Mouse (Mus musculus): ENCODE measurements around the gene Syndig1.

Gene Syndig1

GRCm38 (mm10) chr2:149980419-149980818 is 151.4 kb downstream of the Syndig1 start:
- DNase-seq (ENCODE audit: low read depth, low spot score), result no peak

- DNase-seq (ENCODE audit: low read depth, low spot score), result no peak
These were observed 153.5 kb downstream of the Syndig1 start for GRCm38 (mm10) chr2:149982466-149982865.

DNA sequence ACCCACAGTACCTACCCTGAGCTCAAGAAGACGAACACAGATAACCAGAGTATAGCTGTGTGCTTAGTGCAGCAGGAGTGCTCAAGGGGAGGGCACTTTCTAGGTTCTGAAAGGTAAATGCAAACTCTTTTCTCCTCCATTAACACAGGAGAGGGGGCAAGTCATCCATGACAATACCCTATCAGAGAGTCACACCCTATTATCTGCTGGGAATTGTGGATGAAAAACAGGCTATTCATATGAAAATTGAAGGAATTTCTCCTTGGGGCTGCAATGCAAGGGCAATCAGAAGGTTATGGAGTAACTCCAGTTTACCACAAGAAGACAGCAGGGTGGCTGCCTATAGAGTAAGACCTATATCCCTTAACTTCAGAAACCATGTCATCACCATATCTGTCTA is 154.1 kb downstream of the Syndig1 start:
- no peak for DNase-seq (ENCODE audit: low read depth, low spot score)

DNA sequence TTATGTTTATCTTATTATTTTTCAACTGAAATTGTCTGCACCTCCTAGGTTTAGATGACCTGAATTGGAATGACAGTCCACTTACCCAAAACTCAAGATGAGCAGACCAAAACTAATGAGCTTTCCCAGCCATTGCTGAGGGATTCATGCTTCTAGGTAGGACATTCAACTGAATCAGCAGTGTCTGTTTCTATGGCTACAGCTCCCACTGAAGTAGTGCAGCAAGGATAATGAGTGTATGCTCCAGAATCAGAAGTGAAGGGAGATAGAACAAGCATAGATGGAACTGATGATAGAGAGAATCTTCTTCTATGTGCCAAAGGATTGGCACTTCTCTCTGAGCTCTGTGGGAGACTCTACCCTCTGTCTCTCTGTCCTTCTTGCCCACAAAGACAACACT is 158.6 kb downstream of the Syndig1 start:
- no peak for DNase-seq (ENCODE audit: low read depth, low spot score)

GRCm38 (mm10) chr2:149991506-149991905 is 162.5 kb downstream of the Syndig1 start:
- DNase-seq (ENCODE audit: low read depth, low spot score), result no peak

DNA sequence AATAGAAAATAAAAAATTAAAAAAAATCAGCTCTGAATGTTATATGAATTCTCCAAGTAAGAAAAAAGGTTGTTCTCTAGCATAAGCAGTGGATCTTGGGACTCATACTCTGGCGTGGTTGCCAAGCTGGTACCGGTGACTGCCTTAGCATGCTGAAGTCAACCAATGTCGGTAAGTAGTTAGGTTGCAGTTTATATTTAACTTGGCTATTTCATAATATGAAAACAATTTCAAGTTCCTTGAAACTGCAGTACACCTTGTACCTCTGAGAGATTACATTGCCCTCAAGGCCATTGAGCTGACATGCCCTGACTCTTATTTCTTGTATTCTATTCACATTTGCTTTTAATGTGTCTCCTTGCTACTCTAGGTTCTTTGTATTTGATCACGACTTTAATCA is 163.9 kb downstream of the Syndig1 start:
- no peak for DNase-seq (ENCODE audit: low read depth, low spot score)

GRCm38 (mm10) chr2:149996382-149996964 is 167.5 kb downstream of the Syndig1 start:
- DNase-seq (ENCODE audit: low read depth, low spot score), result no peak

GRCm38 (mm10) chr2:149997657-149998056 is 168.6 kb downstream of the Syndig1 start:
- no peak for DNase-seq (ENCODE audit: low read depth, low spot score)

DNA sequence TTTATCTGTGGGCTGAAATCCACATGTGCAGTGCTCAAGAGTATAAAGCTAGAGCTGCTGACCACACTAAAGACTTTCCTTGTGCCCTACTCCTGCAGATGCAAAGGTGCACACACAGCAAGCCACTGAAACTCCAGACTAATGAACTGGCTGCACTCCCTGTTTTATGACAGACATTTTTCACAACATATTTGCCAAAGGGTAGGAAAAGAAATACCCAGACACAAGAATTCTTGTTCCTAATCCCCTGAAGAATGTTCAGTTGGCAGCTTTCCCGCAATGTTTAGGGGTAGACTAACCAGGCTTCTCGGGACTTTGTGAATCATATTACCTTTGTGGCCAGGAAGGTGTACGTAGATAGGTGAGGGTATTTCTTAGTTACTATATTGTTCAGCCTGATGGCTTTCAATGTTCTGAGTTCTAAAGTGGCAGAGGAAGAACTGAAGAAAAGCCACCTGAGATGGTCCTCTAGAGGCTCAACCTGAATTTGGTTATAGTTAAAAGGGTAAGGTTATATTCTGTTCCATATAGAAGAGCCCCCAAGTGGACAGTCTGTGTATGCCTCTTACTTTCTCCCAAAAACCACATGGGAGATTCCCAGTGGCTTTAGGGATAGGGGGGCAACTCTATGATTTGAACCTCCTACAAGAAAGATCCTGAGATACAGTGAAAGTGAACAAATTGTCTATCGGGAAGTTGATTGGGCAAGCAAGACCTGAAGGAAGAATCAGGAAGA is 169.5 kb downstream of the Syndig1 start:
- DNase-seq (ENCODE audit: low read depth, low spot score), result no peak

GRCm38 (mm10) chr2:150000564-150000963 is 171.6 kb downstream of the Syndig1 start:
- no peak for DNase-seq (ENCODE audit: low read depth, low spot score)

GRCm38 (mm10) chr2:150003499-150003898 is 174.5 kb downstream of the Syndig1 start:
- DNase-seq (ENCODE audit: low read depth, low spot score), result no peak

DNA sequence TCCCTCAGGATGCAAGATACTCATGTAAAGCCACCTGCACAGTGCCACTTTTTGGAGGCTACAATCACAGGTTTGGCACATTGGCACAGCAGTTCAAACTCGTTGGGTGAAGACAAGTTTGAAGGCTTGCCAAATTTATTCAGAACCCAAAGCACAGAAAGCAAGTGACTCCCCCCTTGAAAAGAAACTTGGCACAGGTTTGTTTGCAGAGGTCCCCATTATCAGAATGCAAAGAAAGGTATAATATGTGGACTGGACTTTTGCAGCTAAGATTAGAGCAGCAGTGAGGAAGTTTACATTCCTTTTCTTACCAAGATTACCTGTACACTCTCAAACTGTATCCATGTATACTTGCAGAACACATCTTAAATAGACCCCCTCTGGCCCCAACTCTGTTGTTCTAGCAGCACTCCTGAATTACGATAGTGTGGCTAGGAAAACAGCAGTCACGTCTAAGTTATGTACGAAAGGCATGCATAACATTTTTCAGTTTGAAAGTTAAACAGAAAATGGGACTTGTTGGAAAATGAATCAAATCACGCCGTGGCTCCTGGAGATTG is 183.9 kb downstream of the Syndig1 start:
- DNase-seq (ENCODE audit: low read depth, low spot score), result no peak

DNA sequence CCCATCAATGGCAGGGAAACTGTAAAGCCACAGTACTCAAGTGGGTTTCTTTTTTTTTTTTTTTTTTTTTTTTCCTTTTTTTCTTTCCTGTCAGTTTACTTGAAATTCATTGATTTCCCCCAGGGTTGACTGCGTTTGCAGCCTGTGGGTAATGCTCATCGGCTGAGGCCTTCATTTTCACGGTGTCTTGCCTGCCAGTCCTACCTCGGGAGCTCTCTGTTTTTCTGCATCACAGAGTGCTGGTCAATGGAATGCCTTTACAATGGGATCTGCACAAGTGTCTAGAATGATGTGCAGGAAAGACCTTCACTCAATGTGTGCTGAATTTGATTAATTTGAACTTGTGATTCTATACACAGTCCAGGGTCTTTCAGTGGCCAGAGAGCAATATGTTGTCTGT is 184.8 kb downstream of the Syndig1 start:
- DNase-seq (ENCODE audit: low read depth, low spot score), result no peak

DNA sequence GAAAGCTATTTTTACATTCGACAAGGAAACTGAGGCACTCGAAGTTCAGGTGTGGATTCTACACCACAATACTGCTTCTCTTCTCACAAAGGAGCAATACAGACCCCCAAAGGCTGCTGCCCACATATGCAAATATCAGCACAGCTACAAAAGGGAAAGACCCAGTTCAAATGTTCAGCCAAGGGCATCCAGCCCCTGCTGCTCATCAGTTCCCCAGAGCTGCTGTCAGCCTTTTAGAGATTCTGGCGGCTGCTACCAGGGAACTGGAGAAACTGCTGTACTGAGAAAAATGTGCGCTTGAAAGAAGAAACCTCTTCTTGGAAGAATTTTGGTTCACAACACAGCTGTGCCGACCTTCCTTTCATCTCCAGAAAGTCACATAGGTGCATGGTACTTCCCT is 187.3 kb downstream of the Syndig1 start:
- no peak for DNase-seq (ENCODE audit: low read depth, low spot score)

GRCm38 (mm10) chr2:150020706-150021105 is 191.7 kb downstream of the Syndig1 start:
- no peak for DNase-seq (ENCODE audit: low read depth, low spot score)

DNA sequence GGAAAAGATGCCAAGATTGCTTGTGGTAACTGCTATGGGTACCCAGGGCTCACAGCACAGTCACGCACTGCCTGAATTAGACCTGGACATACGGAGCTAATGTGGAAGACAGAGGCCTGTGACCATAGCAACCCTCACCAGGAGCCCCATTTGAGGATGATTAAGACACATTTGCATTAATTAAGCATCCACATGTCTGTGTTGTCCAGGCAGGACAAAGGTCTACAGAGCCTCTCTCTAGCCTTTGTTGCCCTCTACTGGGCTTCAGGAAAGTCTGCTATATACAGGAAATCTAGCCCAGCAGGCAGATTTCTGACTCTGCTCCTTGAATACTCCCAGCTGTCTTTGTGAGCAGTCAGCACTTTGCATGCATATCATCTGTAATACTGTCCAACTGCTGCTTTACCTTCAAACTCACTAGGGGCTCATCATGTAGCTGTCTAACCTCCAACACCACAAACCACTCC is 194.9 kb downstream of the Syndig1 start:
- DNase-seq (ENCODE audit: low read depth, low spot score), result peak; percentile 11

GRCm38 (mm10) chr2:150043531-150043930 is 214.5 kb downstream of the Syndig1 start:
- DNase-seq (ENCODE audit: low read depth, low spot score), result no peak

Measured in forelimb bud, embryonic 11.5 days (tissue).